Mouse (Mus musculus) gastrocnemius, postnatal 10 days (tissue): ENCODE data around the gene Tmem216. TPM values are rescaled to one million over a fixed set of nuclear protein-coding genes. Genes with fewer than 3 reads are reported as not detected.
"Not testable (repeated sequence)": the region's sequence is repeated elsewhere in the genome, so short reads cannot be mapped to it uniquely, and the experiment has no call there.

Experiments
- DNase-seq: peaks from one replicate; pipeline ENCODE4 v3.0.0; 2021; ENCODE audit warnings: mixed read lengths
- total RNA-seq, 2 experiments: library from RNA; stranded (reverse); gene quantifications; 2 replicates each; pipeline ENCODE4 v1.2.3; 2021

Tmem216 gene
- total RNA-seq, 2 experiments from 2014 or later: 2.3 to 3.0 TPM

DNA sequence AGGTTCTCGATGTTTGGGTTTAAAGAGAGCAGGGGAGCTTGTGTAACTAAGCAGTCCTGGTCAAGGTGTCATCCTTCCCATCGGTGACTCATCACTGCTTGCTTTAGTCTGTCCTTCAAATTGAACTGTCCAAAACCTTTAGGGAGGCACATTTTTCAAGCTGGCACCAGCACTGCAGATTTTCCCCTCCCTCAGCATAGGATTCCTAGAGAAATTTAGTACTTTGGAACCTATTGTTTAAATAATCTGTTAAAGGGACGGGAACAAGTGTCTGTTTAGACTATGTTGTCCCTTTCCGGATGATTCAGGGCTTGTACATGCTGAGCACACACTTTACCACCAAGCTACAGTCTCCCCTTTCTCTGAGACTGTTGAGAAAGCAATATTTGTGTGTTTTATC lies 9.2 kb upstream of the Tmem216 start:
- no peak for DNase-seq

GRCm38 (mm10) chr19:10564278-10564677 lies 8.2 kb upstream of the Tmem216 start:
- DNase-seq: no peak

DNA sequence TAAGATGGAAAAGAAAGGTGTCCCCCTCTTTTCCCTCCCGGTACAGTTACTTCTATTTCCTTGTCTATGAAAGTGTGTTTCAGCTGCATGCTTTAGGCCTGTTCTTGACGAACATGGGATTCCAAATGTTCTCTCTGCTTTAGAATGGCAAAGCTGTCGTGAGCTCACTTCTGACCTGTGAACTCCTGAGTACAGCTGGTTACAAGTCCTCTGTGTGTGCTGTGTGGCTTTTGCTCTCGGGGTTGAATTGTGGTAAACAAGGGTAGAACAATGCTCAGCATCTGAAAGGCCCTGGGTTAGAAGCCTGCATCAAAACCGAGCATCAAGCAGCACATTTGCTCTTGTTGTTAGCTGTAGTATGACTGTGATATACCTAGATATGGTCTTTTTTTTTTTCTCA lies 6.3 kb upstream of the Tmem216 start:
- no peak for DNase-seq

DNA sequence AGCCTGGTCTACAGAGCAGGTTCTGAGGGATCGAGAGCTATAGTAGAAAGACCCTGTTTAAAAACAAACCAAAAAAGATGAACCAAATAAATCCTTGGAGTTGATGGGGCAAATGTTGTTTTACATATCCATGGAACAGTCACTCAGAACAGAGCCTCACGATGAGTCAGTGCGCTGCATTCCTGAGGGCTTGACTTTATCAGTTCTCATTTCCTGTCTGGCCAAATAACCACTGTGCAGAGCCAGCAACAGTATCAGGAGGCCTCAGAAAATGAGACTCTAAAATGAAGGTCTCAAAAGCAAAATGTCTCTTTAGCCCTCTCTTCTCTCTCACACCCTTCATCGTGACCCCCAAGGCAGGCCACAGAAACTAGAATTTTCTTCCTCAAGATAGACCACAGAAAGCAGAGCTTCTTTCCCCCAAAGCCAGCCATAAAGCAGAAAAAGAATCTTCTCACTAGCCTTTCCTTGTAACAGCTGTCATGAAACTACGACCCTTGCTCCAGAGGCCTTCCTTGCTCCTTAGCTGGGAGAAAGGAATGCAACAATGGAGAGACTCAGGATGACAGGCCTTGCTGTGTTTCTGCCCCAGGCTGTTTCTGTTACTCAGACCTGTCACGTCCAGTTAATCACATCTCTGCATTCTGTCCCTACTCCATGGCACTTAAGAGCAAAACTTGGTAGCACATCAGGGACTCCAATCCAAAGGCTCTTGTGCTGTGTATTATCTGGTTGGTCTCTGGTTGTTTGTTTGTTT lies 5.7 kb upstream of the Tmem216 start:
- no peak for DNase-seq

DNA sequence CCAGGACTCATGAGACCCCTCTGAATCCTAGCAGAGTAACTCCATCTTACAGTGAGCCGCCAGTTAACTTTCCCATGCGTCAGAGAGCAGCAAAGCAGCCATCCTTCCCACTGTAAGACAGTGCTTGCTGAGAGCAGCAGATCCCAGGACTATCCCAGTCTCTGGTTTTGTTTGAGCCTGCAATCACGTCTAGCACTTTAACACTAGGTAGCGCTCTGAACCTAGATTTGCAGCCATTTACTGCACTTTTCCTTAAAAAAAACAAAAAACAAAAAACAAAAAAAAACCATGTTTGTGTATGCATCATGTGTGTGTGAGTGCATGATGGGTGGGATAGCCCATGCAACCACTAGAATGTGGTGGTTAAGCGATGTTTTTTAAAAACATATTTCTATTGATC lies 4.1 kb upstream of the Tmem216 start:
- DNase-seq: no peak

- not testable (repeated sequence) for DNase-seq
These were observed 1.9 kb upstream of the Tmem216 start for GRCm38 (mm10) chr19:10557837-10558375.

DNA sequence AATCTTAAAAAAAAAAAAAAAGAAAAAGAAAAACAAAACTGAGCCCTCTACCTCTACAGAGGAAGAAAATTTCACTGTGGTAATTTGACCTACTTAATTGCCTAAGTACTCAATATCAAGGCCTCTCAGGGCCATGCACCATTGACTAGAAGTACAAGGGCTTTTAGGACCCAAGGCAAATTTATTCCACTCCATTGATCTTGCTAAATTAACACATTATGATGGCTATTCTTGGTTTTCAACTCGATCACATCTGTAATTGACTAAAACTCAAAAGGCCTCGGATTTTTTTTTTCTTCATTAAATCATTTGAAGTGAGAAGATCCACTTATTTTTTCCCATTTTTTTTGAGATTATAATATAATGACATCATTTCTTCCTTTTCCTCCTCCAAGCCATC lies 1.4 kb upstream of the Tmem216 start:
- no peak for DNase-seq

- DNase-seq: no peak
These were observed 963 bp upstream of the Tmem216 start for GRCm38 (mm10) chr19:10557001-10557400.

DNA sequence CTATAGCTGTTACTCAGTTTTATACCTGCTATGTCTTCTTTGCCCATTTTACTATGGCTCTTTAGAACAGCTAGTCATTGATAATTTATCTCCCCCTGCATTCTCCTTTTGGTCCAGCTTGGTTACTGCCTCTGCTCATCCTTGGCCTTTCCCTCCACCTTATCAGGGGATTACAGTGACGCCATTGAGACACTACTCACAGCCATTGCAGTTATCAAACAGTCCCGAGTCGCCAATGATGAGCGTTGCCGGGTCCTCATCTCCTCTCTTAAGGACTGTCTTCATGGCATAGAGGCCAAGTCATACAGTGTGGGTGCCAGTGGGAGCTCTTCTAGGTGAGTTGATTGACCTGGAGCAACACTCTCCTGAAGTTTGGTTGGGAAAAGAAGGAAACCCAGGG lies 16.6 kb downstream of the Tmem216 start:
- no peak for DNase-seq

DNA sequence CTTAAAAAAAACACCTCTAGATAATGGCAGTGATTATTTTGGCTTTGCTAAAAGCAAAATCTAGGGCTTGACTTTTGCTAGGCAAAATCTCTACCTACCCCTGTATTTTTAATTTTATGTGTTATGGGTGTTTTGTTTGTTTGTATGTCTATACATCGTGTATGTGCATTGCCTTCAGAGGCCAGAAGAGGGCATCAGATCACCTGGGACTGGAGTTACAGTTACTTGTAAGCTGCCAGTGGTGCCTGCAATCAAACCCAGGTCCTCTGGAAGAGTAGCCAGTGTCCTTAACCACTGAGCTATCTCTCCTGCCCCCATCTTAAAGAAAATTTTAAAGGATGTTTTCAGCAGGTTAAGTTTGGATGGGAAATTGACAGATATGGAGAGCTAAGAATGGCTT lies 26.0 kb downstream of the Tmem216 start:
- DNase-seq: no peak

GRCm38 (mm10) chr19:10525910-10526309 lies 30.1 kb downstream of the Tmem216 start, which contains the start of gene Sdhaf2:
Sdhaf2 (minus strand) TSS chr19:10526142.
- DNase-seq: peak; percentile 22

DNA sequence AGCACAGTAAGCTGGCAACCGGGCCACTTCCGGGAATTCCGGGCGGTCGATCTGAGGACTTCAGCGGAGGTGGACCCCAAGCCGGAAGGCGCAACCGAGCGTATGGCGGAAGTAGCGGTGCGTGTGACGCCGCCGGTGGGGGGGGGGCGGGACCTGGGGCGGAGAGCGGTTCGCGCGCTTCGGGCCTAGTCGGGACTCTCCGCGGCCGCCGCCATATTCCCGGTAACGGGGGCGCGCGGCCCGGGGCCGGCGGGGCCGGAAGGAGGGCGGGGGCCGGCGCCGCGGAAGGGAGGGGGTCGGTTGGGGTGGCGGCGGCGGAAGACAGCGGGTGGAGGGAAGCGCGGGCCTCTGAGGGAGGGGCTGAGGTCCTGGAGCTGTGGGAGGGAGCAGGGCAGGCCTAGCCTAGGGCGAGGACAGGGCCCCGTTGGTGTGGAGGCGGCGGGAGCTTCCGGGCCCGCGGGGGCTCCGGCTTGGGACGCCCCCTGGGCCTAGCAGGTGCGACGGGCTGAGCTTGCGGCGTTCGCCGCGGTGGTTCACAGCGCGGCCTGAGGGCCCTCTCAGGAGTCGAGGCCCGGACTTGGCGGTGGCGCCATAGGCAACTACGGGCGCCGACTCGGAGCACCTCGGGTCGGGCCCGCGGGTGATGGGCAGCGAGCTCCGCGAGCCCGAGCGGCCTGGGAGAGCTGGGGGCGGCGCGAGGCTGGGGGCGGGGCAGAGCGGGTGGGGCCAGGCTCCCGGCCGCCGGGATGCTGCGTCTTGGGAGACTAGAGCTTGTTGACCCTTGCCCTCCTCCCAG lies 30.7 kb downstream of the Tmem216 start, which contains the start of gene Cpsf7:
TSS of gene Cpsf7 (plus strand) at position 161 of the 796 bp plus-strand sequence.
- DNase-seq: peak; percentile 88

- no peak for DNase-seq
These were observed 31.3 kb downstream of the Tmem216 start for GRCm38 (mm10) chr19:10524784-10525105.

DNA sequence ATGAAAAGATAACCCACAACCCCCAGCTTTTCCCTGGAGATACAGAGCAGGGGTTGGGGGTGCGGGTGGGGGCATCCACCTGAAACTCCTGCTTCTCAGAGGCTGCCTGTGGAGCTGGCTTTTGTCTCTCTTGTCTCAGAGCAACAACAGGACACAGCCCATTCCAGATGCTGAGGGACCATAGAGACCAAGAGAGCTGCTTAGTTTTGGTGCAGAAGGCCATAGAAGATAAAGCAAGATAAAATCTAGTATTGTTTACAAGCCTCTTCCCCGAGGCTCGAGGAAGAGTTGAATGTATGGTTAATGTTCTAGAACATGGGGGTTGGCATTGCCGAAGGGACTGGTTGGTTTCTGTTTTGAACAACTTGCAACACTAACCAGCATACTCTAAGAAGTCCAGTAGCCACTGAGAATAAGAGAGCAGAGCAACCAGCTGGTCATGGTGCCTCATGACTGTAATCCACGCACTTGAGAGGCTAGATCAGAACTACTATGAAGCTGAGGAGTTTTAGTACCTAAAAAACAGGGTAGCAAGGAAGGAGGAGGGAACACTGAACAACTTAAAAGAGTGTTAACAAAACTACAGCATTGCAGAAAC lies 32.5 kb downstream of the Tmem216 start:
- no peak for DNase-seq

- DNase-seq: no peak
These were observed 34.1 kb downstream of the Tmem216 start for GRCm38 (mm10) chr19:10521926-10522325.

DNA sequence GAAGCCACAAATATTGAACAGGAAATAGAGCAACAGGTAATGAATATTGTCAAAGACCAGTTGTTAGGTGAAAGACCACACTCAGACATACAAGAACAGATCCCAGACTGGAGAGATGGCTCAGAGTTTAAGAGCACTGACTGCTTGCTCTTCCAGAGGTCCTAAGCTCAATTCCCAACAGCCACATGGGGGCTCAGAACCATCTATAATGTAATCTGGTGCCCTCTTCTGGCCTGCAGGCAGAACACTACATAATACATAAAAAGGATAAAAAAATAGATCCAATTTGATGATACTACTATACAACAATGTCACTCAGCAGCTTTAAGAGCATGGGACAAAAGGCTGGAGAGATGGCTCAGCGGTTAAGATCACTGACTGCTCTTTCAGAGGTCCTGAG lies 35.7 kb downstream of the Tmem216 start:
- no peak for DNase-seq

- DNase-seq: no peak
These were observed 45.2 kb downstream of the Tmem216 start for GRCm38 (mm10) chr19:10510759-10511330.

DNA sequence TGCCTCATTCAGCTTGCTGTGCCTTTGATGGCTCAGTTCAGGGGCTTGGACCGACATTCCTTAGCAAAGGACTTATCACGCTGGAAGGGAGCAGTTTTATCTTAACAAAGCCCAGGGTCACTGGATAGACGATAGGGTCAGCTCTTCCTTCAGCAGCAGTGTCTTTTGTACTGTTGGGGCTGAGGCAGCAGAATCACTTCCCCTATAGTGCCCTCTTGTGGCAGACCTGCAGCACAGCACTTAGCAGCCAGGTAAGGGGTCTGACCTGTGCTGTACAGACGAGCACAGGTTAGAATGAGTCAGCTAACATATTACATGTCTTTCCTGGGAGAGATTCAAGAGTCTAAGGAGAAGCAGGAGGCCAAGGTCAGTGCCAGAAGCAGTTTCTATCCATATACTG lies 53.5 kb downstream of the Tmem216 start:
- peak; percentile 20 for DNase-seq

GRCm38 (mm10) chr19:10500581-10500980 lies 55.5 kb downstream of the Tmem216 start:
- DNase-seq: no peak

- no peak for DNase-seq
These were observed 58.4 kb downstream of the Tmem216 start for GRCm38 (mm10) chr19:10497512-10498160.

DNA sequence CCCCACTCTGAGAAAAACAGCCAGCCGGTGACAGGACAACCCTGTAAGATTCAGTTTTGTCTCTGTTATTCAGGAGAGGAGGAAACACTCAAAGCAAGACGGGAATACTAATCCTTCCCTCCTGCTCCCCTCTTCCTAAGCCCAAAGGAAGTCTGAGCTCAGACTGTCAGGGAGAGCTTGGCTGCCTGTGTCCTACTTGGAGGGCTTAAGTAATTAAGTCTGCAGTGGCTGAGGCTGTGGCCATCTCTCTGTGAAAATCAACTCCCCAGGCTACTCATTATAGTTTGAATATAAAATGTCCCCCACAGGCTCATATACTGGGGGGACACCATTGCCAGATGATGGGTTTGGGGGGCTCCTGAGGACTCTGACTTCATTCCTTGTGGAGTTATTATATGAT lies 59.1 kb downstream of the Tmem216 start:
- no peak for DNase-seq

GRCm38 (mm10) chr19:10495670-10496069 lies 60.4 kb downstream of the Tmem216 start:
- DNase-seq: no peak
